Mouse (Mus musculus): ENCODE data around the gene Btg1-ps2. TPM values are rescaled to one million over a fixed set of nuclear protein-coding genes. Genes with fewer than 3 reads are reported as not detected.

The Btg1-ps2 gene
- polyA plus RNA-seq, 1 experiment from 2014 or later = not detected

Other genes starting within 250 kb of the Btg1-ps2 start
- gene Rhox5, start 238.3 kb downstream of the Btg1-ps2 start, polyA plus RNA-seq (2015; fragmentation: Nextera tagmentation; extraction: Ambion mirVana) = 3.1 and 3.2 TPM in 2 replicates
- not detected in 2 replicates for gene Rhox6, start 216.2 kb downstream of the Btg1-ps2 start, polyA plus RNA-seq (2015; fragmentation: Nextera tagmentation; extraction: Ambion mirVana)
- not detected in 2 replicates for gene Rhox7a, start 211.4 kb downstream of the Btg1-ps2 start, polyA plus RNA-seq (2015; fragmentation: Nextera tagmentation; extraction: Ambion mirVana)
- gene Rhox8, start 164.2 kb downstream of the Btg1-ps2 start, polyA plus RNA-seq (2015; fragmentation: Nextera tagmentation; extraction: Ambion mirVana) = not detected in 2 replicates
- not detected in 2 replicates for gene Rhox7b, start 145.9 kb downstream of the Btg1-ps2 start, polyA plus RNA-seq (2015; fragmentation: Nextera tagmentation; extraction: Ambion mirVana)
- gene Rhox9, start 141.3 kb downstream of the Btg1-ps2 start, polyA plus RNA-seq (2015; fragmentation: Nextera tagmentation; extraction: Ambion mirVana) = not detected in 2 replicates
- not detected in 2 replicates for gene Btg1-ps1, start 24.3 kb downstream of the Btg1-ps2 start, polyA plus RNA-seq (2015; fragmentation: Nextera tagmentation; extraction: Ambion mirVana)
- gene Rhox10, start 23.4 kb upstream of the Btg1-ps2 start, polyA plus RNA-seq (2015; fragmentation: Nextera tagmentation; extraction: Ambion mirVana) = not detected in 2 replicates
- gene Rhox11, start 42.0 kb upstream of the Btg1-ps2 start, polyA plus RNA-seq (2015; fragmentation: Nextera tagmentation; extraction: Ambion mirVana) = not detected in 2 replicates
- not detected in 2 replicates for gene Rhox12, start 67.8 kb upstream of the Btg1-ps2 start, polyA plus RNA-seq (2015; fragmentation: Nextera tagmentation; extraction: Ambion mirVana)
- gene Rhox13, start 78.1 kb upstream of the Btg1-ps2 start, polyA plus RNA-seq (2015; fragmentation: Nextera tagmentation; extraction: Ambion mirVana) = not detected in 2 replicates
- gene Zbtb33, start 146.7 kb upstream of the Btg1-ps2 start, polyA plus RNA-seq (2015; fragmentation: Nextera tagmentation; extraction: Ambion mirVana) = 2.7 and 3.6 TPM in 2 replicates
- gene Tmem255a, start 209.3 kb upstream of the Btg1-ps2 start, polyA plus RNA-seq (2015; fragmentation: Nextera tagmentation; extraction: Ambion mirVana) = 23.0 and 24.5 TPM in 2 replicates

All from lung, embryonic 16.5 days (tissue).